Mouse (Mus musculus): ENCODE measurements at regions not wholly inside any gene's neighbourhood (a gene's known extent, or its start where the extent isn't known, plus 50 kb on each side); places are given as distances from the start of the nearest gene placed in this dataset.

- ATAC-seq (replicated peaks; ENCODE audit: insufficient number of reproducible peaks, low FRiP score, low TSS enrichment, low read depth) (no peak), DNase-seq (ENCODE audit: low spot score) (no peak)
- Histone ChIP-seq H3K9me3 (replicated peaks; ENCODE audit: control insufficient read depth, low read length) (no peaks in the 10 kb centered on the region), H3K36me3 (replicated peaks; ENCODE audit: control insufficient read depth, insufficient read depth, low read depth, low read length) (no peaks in the 10 kb centered on the region), H3K27me3 (ENCODE audit: control insufficient read depth, insufficient read depth, low read length) (no peaks in the 10 kb centered on the region), H3K4me1 (ENCODE audit: control insufficient read depth, insufficient read depth, low read length) (no peaks in the 10 kb centered on the region), H3K4me2 (ENCODE audit: low read depth, low read length) (no peak overlapping the region), H3K4me3 (ENCODE audit: low read depth, low read length) (no peak overlapping the region), H3K27ac (replicated peaks; ENCODE audit: low read depth, low read length) (no peak overlapping the region), H3K9ac (replicated peaks; ENCODE audit: low read length) (no peak overlapping the region)
- WGBS: 92% methylated on average over 6 of the region's 6 CpGs
These were observed 143.4 kb downstream of the 2410131K14Rik start for GRCm38 (mm10) chr5:118388419-118388818.

GRCm38 (mm10) chr5:118390691-118391373, 145.8 kb downstream of the 2410131K14Rik start:
- H3K36me3 ChIP-seq (replicated peaks; ENCODE audit: control insufficient read depth, insufficient read depth, low read depth, low read length): no peaks in the 10 kb centered on the region
- H3K4me2 ChIP-seq (ENCODE audit: low read depth, low read length): no peak overlapping the region
- H3K27ac ChIP-seq (replicated peaks; ENCODE audit: low read depth, low read length): no peak overlapping the region
- DNase-seq (ENCODE audit: low spot score): no peak
- 74% methylated on average over 7 of the region's 7 CpGs for WGBS
- H3K9me3 ChIP-seq (replicated peaks; ENCODE audit: control insufficient read depth, low read length): no peaks in the 10 kb centered on the region
- no peaks in the 10 kb centered on the region for H3K27me3 ChIP-seq (ENCODE audit: control insufficient read depth, insufficient read depth, low read length)
- no peaks in the 10 kb centered on the region for H3K4me1 ChIP-seq (ENCODE audit: control insufficient read depth, insufficient read depth, low read length)
- H3K4me3 ChIP-seq (ENCODE audit: low read depth, low read length): no peak overlapping the region
- ATAC-seq (replicated peaks; ENCODE audit: insufficient number of reproducible peaks, low FRiP score, low TSS enrichment, low read depth): no peak
- H3K9ac ChIP-seq (replicated peaks; ENCODE audit: low read length): no peak overlapping the region

- H3K27ac ChIP-seq (replicated peaks; ENCODE audit: low read depth, low read length): no peak overlapping the region
- H3K9me3 ChIP-seq (replicated peaks; ENCODE audit: control insufficient read depth, low read length): no peaks in the 10 kb centered on the region
- H3K36me3 ChIP-seq (replicated peaks; ENCODE audit: control insufficient read depth, insufficient read depth, low read depth, low read length): no peaks in the 10 kb centered on the region
- ATAC-seq (replicated peaks; ENCODE audit: insufficient number of reproducible peaks, low FRiP score, low TSS enrichment, low read depth) (no peak), DNase-seq (ENCODE audit: low spot score) (no peak)
- WGBS: 88% methylated on average over 8 of the region's 8 CpGs
- no peaks in the 10 kb centered on the region for H3K4me1 ChIP-seq (ENCODE audit: control insufficient read depth, insufficient read depth, low read length)
- no peak overlapping the region for H3K4me2 ChIP-seq (ENCODE audit: low read depth, low read length)
- H3K9ac ChIP-seq (replicated peaks; ENCODE audit: low read length): no peak overlapping the region
- no peaks in the 10 kb centered on the region for H3K27me3 ChIP-seq (ENCODE audit: control insufficient read depth, insufficient read depth, low read length)
- no peak overlapping the region for H3K4me3 ChIP-seq (ENCODE audit: low read depth, low read length)
These were observed 148.0 kb downstream of the 2410131K14Rik start for GRCm38 (mm10) chr5:118392932-118393487.

- DNase-seq (ENCODE audit: low spot score) (no peak), ATAC-seq (replicated peaks; ENCODE audit: insufficient number of reproducible peaks, low FRiP score, low TSS enrichment, low read depth) (no peak)
- H3K9ac ChIP-seq (replicated peaks; ENCODE audit: low read length): no peak overlapping the region
- H3K36me3 ChIP-seq (replicated peaks; ENCODE audit: control insufficient read depth, insufficient read depth, low read depth, low read length): no peaks in the 10 kb centered on the region
- no peaks in the 10 kb centered on the region for H3K4me1 ChIP-seq (ENCODE audit: control insufficient read depth, insufficient read depth, low read length)
- WGBS: 53% methylated on average over 5 of the region's 5 CpGs
- H3K27me3 ChIP-seq (ENCODE audit: control insufficient read depth, insufficient read depth, low read length): no peaks in the 10 kb centered on the region
- no peaks in the 10 kb centered on the region for H3K9me3 ChIP-seq (replicated peaks; ENCODE audit: control insufficient read depth, low read length)
- no peak overlapping the region for H3K4me3 ChIP-seq (ENCODE audit: low read depth, low read length)
- no peak overlapping the region for H3K27ac ChIP-seq (replicated peaks; ENCODE audit: low read depth, low read length)
- no peak overlapping the region for H3K4me2 ChIP-seq (ENCODE audit: low read depth, low read length)
These were observed 149.0 kb downstream of the 2410131K14Rik start for GRCm38 (mm10) chr5:118394051-118394450.

- 9% methylated on average over 28 of the region's 28 CpGs for WGBS
- no peak for ATAC-seq (replicated peaks; ENCODE audit: insufficient number of reproducible peaks, low FRiP score, low TSS enrichment, low read depth)
- Histone ChIP-seq H3K36me3 (replicated peaks; ENCODE audit: control insufficient read depth, insufficient read depth, low read depth, low read length) (no peaks in the 10 kb centered on the region), H3K27ac (replicated peaks; ENCODE audit: low read depth, low read length) (no peak overlapping the region), H3K4me1 (ENCODE audit: control insufficient read depth, insufficient read depth, low read length) (no peaks in the 10 kb centered on the region), H3K27me3 (ENCODE audit: control insufficient read depth, insufficient read depth, low read length) (no peaks in the 10 kb centered on the region), H3K4me3 (ENCODE audit: low read depth, low read length) (no peak overlapping the region), H3K9ac (replicated peaks; ENCODE audit: low read length) (no peak overlapping the region), H3K4me2 (ENCODE audit: low read depth, low read length) (peak overlapping the region; percentile 1; the same call in 1 of the 2 replicates), H3K9me3 (replicated peaks; ENCODE audit: control insufficient read depth, low read length) (no peaks in the 10 kb centered on the region)
- peak; percentile 30 for DNase-seq (ENCODE audit: low spot score)
These were observed 151.1 kb downstream of the 2410131K14Rik start for GRCm38 (mm10) chr5:118396004-118396725.

- no peak overlapping the region for H3K4me3 ChIP-seq (ENCODE audit: low read depth, low read length)
- no peaks in the 10 kb centered on the region for H3K4me1 ChIP-seq (ENCODE audit: control insufficient read depth, insufficient read depth, low read length)
- 35% methylated on average over 10 of the region's 10 CpGs for WGBS
- no peak for DNase-seq (ENCODE audit: low spot score)
- no peaks in the 10 kb centered on the region for H3K27me3 ChIP-seq (ENCODE audit: control insufficient read depth, insufficient read depth, low read length)
- no peak overlapping the region for H3K9ac ChIP-seq (replicated peaks; ENCODE audit: low read length)
- H3K27ac ChIP-seq (replicated peaks; ENCODE audit: low read depth, low read length): no peak overlapping the region
- no peak for ATAC-seq (replicated peaks; ENCODE audit: insufficient number of reproducible peaks, low FRiP score, low TSS enrichment, low read depth)
- H3K9me3 ChIP-seq (replicated peaks; ENCODE audit: control insufficient read depth, low read length): no peaks in the 10 kb centered on the region
- no peak overlapping the region for H3K4me2 ChIP-seq (ENCODE audit: low read depth, low read length)
- no peaks in the 10 kb centered on the region for H3K36me3 ChIP-seq (replicated peaks; ENCODE audit: control insufficient read depth, insufficient read depth, low read depth, low read length)
These were observed 155.9 kb downstream of the 2410131K14Rik start for GRCm38 (mm10) chr5:118400926-118401325.

GRCm38 (mm10) chr5:118404398-118404797, 156.1 kb upstream of the Med13l start:
- no peaks in the 10 kb centered on the region for H3K27me3 ChIP-seq (ENCODE audit: control insufficient read depth, insufficient read depth, low read length)
- H3K4me1 ChIP-seq (ENCODE audit: control insufficient read depth, insufficient read depth, low read length): no peaks in the 10 kb centered on the region
- no peak overlapping the region for H3K4me3 ChIP-seq (ENCODE audit: low read depth, low read length)
- H3K27ac ChIP-seq (replicated peaks; ENCODE audit: low read depth, low read length): no peak overlapping the region
- no peaks in the 10 kb centered on the region for H3K9me3 ChIP-seq (replicated peaks; ENCODE audit: control insufficient read depth, low read length)
- no peak overlapping the region for H3K9ac ChIP-seq (replicated peaks; ENCODE audit: low read length)
- ATAC-seq (replicated peaks; ENCODE audit: insufficient number of reproducible peaks, low FRiP score, low TSS enrichment, low read depth) (no peak), DNase-seq (ENCODE audit: low spot score) (no peak)
- WGBS: 79% methylated on average over 7 of the region's 7 CpGs
- H3K4me2 ChIP-seq (ENCODE audit: low read depth, low read length): no peak overlapping the region
- no peaks in the 10 kb centered on the region for H3K36me3 ChIP-seq (replicated peaks; ENCODE audit: control insufficient read depth, insufficient read depth, low read depth, low read length)

- ATAC-seq (replicated peaks; ENCODE audit: insufficient number of reproducible peaks, low FRiP score, low TSS enrichment, low read depth) (no peak), DNase-seq (ENCODE audit: low spot score) (no peak)
- Histone ChIP-seq H3K27me3 (ENCODE audit: control insufficient read depth, insufficient read depth, low read length) (no peaks in the 10 kb centered on the region), H3K4me3 (ENCODE audit: low read depth, low read length) (no peak overlapping the region), H3K27ac (replicated peaks; ENCODE audit: low read depth, low read length) (no peak overlapping the region), H3K9ac (replicated peaks; ENCODE audit: low read length) (no peak overlapping the region), H3K9me3 (replicated peaks; ENCODE audit: control insufficient read depth, low read length) (no peaks in the 10 kb centered on the region), H3K4me1 (ENCODE audit: control insufficient read depth, insufficient read depth, low read length) (no peaks in the 10 kb centered on the region), H3K4me2 (ENCODE audit: low read depth, low read length) (no peak overlapping the region), H3K36me3 (replicated peaks; ENCODE audit: control insufficient read depth, insufficient read depth, low read depth, low read length) (no peaks in the 10 kb centered on the region)
- 79% methylated on average over 3 of the region's 3 CpGs for WGBS
These were observed 155.1 kb upstream of the Med13l start for GRCm38 (mm10) chr5:118405421-118405820.

All from embryonic facial prominence, embryonic 11.5 days (tissue).